Mouse (Mus musculus): ENCODE data around the gene Nom1.
"Not testable (repeated sequence)": the region's sequence is repeated elsewhere in the genome, so short reads cannot be mapped to it uniquely, and the experiment has no call there.

The Nom1 gene

DNA sequence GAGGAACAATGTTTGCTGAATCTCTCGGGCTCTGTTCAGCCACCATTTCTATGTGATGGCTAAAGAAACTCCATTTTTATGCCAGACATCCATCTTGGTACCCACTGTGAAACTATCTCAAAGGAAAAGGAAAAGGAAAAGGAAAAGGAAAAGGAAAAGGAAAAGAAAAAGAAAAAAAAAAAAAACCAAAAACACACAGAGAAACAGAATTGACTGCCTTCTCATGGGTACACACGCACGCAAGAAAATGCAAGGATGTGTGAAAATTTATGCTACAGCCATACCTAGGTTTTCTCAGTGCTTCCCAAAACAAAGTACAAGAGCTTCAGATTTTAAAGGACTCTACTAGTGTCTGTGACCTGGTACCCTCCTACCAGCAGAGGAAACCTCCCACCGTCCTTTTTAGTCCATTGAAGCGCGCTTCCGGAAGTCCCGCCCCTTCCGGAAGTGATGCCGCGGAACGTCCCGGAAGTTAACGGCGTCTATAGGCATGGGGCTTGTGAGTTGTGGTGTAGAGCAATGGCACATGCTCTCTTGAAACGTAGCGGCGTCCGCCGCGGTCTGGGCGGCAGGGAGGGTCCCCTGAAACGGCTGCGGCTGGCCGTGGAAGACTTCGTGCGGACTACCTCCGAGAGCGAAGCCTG is at the start of gene Nom1:
Gene Nom1, plus strand, starts transcription at position 437 of the 644 bp plus-strand sequence.
- peak; percentile 86 for DNase-seq

DNA sequence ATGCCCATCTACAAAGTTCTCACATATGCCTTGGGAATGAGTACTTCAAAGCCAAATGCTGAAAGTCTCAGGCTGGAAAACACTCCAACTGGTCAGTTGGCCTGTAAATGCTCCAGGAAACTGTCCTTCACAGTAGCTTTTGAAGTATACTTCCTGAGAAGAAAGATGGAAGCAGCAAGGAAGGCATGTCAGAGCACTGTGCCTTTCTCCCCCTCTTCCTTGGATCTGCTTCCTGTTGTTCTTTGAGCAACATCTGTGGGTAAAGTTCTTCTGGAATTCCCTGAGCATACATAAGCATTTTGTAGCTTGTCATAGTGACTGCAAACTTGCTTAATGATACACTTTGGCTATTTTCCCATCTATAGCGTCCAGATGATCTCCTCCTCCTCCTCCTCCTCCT is 46.9 kb upstream of the Nom1 start:
- no peak for DNase-seq

GRCm38 (mm10) chr5:29388181-29388943 is 46.1 kb upstream of the Nom1 start:
- DNase-seq = peak; percentile 8

GRCm38 (mm10) chr5:29388944-29389765 is 45.3 kb upstream of the Nom1 start:
- DNase-seq = peak; percentile 79

- DNase-seq = no peak
These were observed 36.0 kb upstream of the Nom1 start for GRCm38 (mm10) chr5:29398427-29398826.

GRCm38 (mm10) chr5:29410854-29411253 is 23.6 kb upstream of the Nom1 start:
- no peak for DNase-seq

- DNase-seq = no peak
These were observed 21.4 kb upstream of the Nom1 start for GRCm38 (mm10) chr5:29413041-29413440.

DNA sequence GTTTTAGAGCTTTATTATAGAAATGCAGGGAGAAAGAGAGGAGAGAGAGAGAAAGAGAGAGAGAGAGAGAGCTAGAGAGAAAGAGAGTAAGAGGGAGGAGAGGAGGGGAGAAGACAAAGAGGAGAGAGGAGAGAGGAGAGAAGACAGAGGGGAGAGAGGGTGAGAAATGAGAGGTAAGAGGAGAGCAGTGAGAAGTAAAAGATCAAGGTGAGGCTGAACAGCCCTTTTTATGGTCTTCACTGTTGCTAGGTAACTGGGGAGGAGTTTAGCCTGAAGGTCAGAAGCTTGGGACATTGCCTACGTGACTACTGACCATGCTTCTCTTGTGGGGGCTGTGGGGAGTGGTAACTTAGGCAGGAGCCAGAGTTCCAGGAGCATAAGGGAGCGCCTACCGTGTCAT is 11.1 kb upstream of the Nom1 start:
- not testable (repeated sequence) for DNase-seq

- DNase-seq = peak; percentile 31
These were observed 451 bp downstream of the Nom1 start for GRCm38 (mm10) chr5:29434872-29435358.

DNA sequence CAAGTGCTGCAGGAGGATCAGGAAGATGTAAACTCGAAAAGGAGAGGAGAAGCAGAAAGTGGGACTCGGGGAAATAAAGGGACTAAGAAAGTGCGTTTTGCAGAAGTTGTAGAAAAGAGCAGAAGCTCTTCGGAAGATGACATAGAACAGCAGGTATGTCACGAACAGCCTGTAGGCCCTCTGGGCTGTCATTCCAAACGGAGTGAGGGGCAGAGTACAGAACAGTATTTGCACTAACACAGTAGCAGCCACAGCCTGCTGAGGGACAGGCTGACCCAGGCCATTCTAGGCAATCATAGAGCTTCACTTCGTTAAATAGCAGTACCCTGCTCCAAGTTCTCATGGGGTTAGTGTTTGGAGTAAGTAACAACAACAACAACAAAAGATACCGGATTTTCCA is 1.0 kb downstream of the Nom1 start:
- peak; percentile 5 for DNase-seq

GRCm38 (mm10) chr5:29436728-29437127 is 2.3 kb downstream of the Nom1 start:
- not testable (repeated sequence) for DNase-seq

- no peak for DNase-seq
These were observed 10.8 kb downstream of the Nom1 start for GRCm38 (mm10) chr5:29445275-29445674.

GRCm38 (mm10) chr5:29452352-29452751 is 17.9 kb downstream of the Nom1 start:
- no peak for DNase-seq

GRCm38 (mm10) chr5:29456895-29457656 is 22.6 kb downstream of the Nom1 start:
- no peak for DNase-seq

GRCm38 (mm10) chr5:29462943-29463686 is 28.7 kb downstream of the Nom1 start:
- no peak for DNase-seq

GRCm38 (mm10) chr5:29467489-29468350 is 33.3 kb downstream of the Nom1 start:
- peak; percentile 20 for DNase-seq

DNA sequence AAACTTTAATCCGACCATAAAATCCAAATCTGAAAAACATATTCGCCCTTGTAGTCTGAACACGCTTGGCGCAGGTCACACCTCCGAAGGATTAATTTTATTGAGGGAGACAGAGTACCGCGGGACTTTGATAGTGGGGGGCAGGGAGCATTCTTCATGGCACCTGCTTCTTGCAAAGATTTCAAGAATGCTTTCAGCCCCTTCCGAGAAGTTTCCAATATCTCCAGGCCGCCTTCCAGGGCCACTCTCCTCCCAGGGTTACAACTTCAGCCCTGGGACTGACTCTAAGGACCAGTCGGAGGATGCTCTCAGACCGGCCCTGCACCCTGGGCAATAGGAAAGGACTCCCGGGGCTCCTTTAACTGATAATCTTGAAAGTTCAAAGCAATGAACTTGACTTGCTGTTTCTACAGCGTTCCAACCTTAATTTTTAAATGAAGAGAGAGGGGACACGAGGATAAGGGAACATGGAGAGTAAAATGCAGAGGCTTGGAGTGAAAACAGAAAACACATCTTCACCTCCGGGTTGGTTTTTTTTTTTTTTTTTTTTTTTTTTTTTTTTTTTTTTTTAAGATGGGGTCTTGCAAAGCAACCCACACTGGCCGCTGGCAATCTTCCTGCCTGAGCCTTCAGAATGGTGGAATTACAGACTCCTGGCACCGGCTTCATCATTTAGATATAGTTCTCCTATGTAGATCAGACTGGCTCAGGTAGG is 34.0 kb downstream of the Nom1 start:
- no peak for DNase-seq

GRCm38 (mm10) chr5:29469501-29469900 is 35.0 kb downstream of the Nom1 start:
- no peak for DNase-seq

DNA sequence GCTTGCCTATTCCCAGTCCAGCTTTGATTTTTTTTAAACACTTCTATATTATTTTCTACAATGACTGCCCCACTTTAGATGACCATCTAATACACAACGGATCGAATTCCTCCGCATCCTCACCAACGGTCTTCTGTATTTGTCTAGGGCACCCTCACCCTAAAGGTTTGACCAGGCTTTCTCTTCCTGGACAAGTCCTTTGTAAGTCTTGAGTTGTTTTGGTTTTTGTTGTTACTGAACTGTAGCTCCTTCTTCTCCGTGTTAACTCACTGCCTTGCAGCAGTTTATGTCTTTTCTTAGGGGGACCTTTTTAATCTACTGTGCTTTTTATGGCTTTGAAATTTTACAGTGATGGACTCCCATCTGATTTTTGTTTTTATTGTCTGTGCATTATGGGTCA is 35.8 kb downstream of the Nom1 start:
- DNase-seq = no peak

DNA sequence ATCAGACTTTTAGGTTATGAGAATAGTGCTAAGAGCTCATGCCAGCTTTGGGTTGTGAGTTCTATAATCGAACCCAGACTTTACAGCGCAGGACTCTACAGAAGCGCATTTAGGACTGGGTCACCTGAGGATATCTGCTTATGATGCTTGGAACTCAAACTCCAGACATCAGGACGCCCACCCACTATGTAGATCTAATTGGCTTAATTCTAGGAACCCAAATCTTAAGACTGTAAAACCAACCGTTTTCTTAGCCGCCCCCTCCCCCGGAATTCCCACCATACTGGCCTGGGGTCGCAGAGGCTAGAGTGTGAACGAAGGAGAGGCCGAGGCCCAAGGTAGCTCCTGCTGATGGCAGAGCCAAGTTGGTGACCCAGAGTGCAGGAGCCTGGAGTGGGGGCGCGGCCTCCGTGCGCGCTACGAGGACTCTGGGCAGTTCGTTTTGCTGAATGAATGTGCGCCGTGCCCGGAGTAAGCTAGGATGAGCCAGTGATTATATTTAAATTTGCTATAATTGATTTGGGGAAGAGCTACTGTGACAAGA is 36.5 kb downstream of the Nom1 start:
- no peak for DNase-seq

Measured in liver (tissue).